19 mouse cellular contexts compared by ENCODE assay signal in genomic region chr16:91946261-91946660, GRCm38 (mm10).
A peak's percentile ranks its signal among the peaks of the same experiment; 100 is the strongest.
DNase-seq lines count a peak whose midpoint lies in the region; ATAC-seq and TF ChIP-seq lines count a peak whose summit lies in the region.
"Had no signal": no experiment of that assay in that cellular context is flagged by ENCODE, and none has a peak within 500 bp of the region (broad histone marks: within the 10 kb centered on the region; RNA-seq: fewer than 3 reads in every experiment).

No protein-coding gene starts in this region.

- H3K9me3 ChIP-seq in kidney, embryonic 16.5 days (ENCODE audit: low read length): no peaks in the 10 kb centered on the region
- no peaks in the 10 kb centered on the region for H3K9me3 ChIP-seq in stomach, postnatal 0 days (ENCODE audit: control insufficient read depth, low read length)
- H3K9me3 ChIP-seq: forebrain, embryonic 10.5 days; forebrain, embryonic 13.5 days; heart, embryonic 10.5 days had no signal

- H3K4me3 ChIP-seq in kidney, embryonic 16.5 days (ENCODE audit: low read length): no peak overlapping the region
- no peak overlapping the region for H3K4me3 ChIP-seq in stomach, postnatal 0 days (ENCODE audit: low read depth, low read length)
- H3K4me3 ChIP-seq: forebrain, embryonic 10.5 days; forebrain, embryonic 13.5 days; heart, embryonic 10.5 days had no signal

- H3K27me3 ChIP-seq in kidney, embryonic 16.5 days (ENCODE audit: insufficient read depth, low read length): no peaks in the 10 kb centered on the region
- no peaks in the 10 kb centered on the region for H3K27me3 ChIP-seq in stomach, postnatal 0 days (ENCODE audit: control insufficient read depth, insufficient read depth, low read length)
- H3K27me3 ChIP-seq: forebrain, embryonic 13.5 days had no signal

- no peak for TF ChIP-seq CTCF in stomach, postnatal 0 days (IDR thresholded peaks at IDR 0.05; ENCODE audit: low read depth)

- 86% methylated on average over 10 of the region's 10 CpGs for WGBS in kidney, embryonic 16.5 days
- 78% methylated on average over 10 of the region's 10 CpGs for WGBS in stomach, postnatal 0 days

- no peak for ATAC-seq in kidney, embryonic 16.5 days (ENCODE audit: low FRiP score, low TSS enrichment)
- no peak for ATAC-seq in stomach, postnatal 0 days (ENCODE audit: low FRiP score, low TSS enrichment)
- ATAC-seq: CD4-positive, CD25-positive, alpha-beta regulatory T cell, adult 4 months; forebrain, embryonic 13.5 days; hindbrain, postnatal 0 days; inflammation-experienced regulatory T-cells, adult 6 months had no signal

- no peak overlapping the region for H3K9ac ChIP-seq in kidney, embryonic 16.5 days (replicated peaks; ENCODE audit: low read length)
- no peak overlapping the region for H3K9ac ChIP-seq in stomach, postnatal 0 days (ENCODE audit: low read length)
- H3K9ac ChIP-seq: forebrain, embryonic 13.5 days; hindbrain, embryonic 14.5 days had no signal

- H3K36me3 ChIP-seq in kidney, embryonic 16.5 days (ENCODE audit: insufficient read depth, low read length): no peaks in the 10 kb centered on the region
- no peaks in the 10 kb centered on the region for H3K36me3 ChIP-seq in stomach, postnatal 0 days (ENCODE audit: control insufficient read depth, insufficient read depth, low read length)
- H3K36me3 ChIP-seq: forebrain, embryonic 10.5 days; heart, embryonic 10.5 days had no signal

- H3K4me2 ChIP-seq in kidney, embryonic 16.5 days (replicated peaks; ENCODE audit: low read depth, low read length): no peak overlapping the region
- H3K4me2 ChIP-seq in stomach, postnatal 0 days (replicated peaks; ENCODE audit: low read depth): no peak overlapping the region
- H3K4me2 ChIP-seq: forebrain, embryonic 13.5 days; hindbrain, embryonic 14.5 days had no signal

- no peaks in the 10 kb centered on the region for H3K4me1 ChIP-seq in kidney, embryonic 16.5 days (ENCODE audit: insufficient read depth, low read length)
- no peaks in the 10 kb centered on the region for H3K4me1 ChIP-seq in stomach, postnatal 0 days (replicated peaks; ENCODE audit: control insufficient read depth, insufficient read depth)
- H3K4me1 ChIP-seq: forebrain, embryonic 10.5 days; heart, embryonic 10.5 days had no signal

- H3K27ac ChIP-seq in kidney, embryonic 16.5 days (ENCODE audit: low read length): no peak overlapping the region
- H3K27ac ChIP-seq in stomach, postnatal 0 days (replicated peaks): no peak overlapping the region
- H3K27ac ChIP-seq: forebrain, embryonic 13.5 days; heart, embryonic 10.5 days; hindbrain, embryonic 14.5 days had no signal

- DNase-seq in heart, adult 18-20 months: peak; percentile 39 to 42
- DNase-seq in heart, adult 8-10 months (ENCODE audit: low spot score): no peak
- DNase-seq in kidney, adult 18-20 months: peak; percentile 27
- peak; percentile 10 for DNase-seq in stomach, postnatal 0 days (ENCODE audit: low spot score)
- no peak for DNase-seq in spleen, postnatal 36 days (ENCODE audit: low spot score in 2 of 2)
- DNase-seq: adrenal gland, postnatal 14 days; cerebellum, adult 11 months; cerebellum, adult 8-10 months; gastrocnemius, postnatal 10 days; gastrocnemius, postnatal 36 days; heart, postnatal 4 days had no signal

- TF ChIP-seq EP300 in stomach, postnatal 0 days (optimal IDR thresholded peaks at IDR 0.05): no peak

Comparison
In these comparisons a context has a peak if more than half of its experiments do, and no peak if none do; other contexts are left out.
1. DNase-seq: peak in heart, adult 18-20 months (2 of 2), kidney, adult 18-20 months (single experiment) and stomach, postnatal 0 days (single experiment); none in heart, adult 8-10 months (single experiment) and spleen, postnatal 36 days (0 of 2).